Mouse (Mus musculus) cerebellum, adult 11 months (tissue): ENCODE results near the gene Prl3d3.
"Not testable (repeated sequence)": the region's sequence is repeated elsewhere in the genome, so short reads cannot be mapped to it uniquely, and the experiment has no call there.

Source experiments
- DNase-seq: peaks from one replicate; pipeline ENCODE4 v3.0.0; 2022

Prl3d3 gene

DNA sequence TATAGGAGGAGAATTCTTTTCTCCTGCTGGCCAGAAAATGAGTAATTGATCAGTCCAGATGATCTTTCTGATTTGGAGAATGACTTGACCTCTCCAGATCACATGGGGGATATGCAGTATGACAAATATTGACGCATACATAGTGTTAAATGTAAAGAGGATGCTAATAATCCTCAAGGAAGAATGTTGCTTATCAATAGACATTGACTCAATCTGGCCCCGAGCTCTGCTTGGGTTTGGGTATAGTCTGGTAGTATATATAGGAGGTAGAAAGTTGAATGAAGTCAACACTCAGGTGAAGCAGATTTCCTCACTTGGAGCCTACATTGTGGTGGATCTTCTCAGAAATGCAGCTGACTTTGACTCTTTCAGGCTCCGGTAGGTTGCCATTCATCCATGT, at the start of gene Prl3d3:
TSS of gene Prl3d3 (plus strand) at position 301 of the 400 bp plus-strand sequence.
- DNase-seq = not testable (repeated sequence)

DNA sequence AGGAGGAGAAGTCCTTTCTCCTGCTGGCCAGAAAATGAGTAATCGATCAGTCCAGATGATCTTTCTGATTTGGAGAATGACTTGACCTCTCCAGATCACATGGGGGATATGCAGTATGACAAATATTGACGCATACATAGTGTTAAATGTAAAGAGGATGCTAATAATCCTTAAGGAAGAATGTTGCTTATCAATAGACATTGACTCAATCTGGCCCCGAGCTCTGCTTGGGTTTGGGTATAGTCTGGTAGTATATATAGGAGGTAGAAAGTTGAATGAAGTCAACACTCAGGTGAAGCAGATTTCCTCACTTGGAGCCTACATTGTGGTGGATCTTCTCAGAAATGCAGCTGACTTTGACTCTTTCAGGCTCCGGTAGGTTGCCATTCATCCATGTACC, 35.2 kb upstream of the Prl3d3 start, which contains the start of gene Prl3d2:
TSS of gene Prl3d2 (plus strand) at position 301 of the 400 bp plus-strand sequence.
- DNase-seq = not testable (repeated sequence)

DNA sequence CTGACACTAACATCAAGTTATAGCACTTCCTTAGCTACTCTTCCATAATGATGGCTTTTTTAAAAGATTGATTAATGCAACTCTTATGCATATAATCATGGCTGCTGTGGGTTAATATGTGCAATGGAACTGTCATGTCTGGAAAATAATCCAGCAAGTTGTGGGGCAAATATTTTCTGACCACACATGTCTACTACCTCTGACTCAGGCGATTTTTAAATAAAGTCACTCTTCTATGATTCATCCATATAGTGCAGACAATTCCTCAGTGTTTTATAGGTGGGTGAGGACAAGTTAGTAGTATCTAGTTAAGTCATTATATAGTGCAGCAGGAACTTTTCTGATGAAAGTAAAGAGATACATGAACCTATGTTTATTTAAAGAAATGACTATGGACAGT, 8.3 kb upstream of the Prl3d3 start:
- DNase-seq = no peak

DNA sequence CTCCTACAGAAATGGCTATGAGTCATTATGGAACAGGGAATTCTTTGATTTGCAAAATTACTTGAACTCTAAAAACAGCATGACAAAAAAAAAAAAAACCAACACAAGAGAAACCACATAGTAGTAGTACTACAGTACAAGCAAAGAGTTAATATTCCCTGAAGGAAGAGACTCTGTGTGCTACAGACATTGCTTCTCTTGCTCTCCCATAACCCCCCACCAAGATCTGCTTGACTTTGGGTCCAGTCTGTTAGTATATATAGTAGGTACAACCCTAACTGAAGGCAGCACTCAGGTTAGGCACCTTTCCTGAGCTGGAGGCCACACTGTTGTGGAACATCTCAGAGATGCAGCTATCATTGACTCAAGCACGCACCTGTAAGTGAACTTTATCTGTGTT, 39.8 kb downstream of the Prl3d3 start, which contains the start of gene Prl3c1:
TSS of gene Prl3c1 (plus strand) at position 301 of the 400 bp plus-strand sequence.
- no peak for DNase-seq
